Mouse (Mus musculus): ENCODE results near the gene Polr3c. TPM values are rescaled to one million over a fixed set of nuclear protein-coding genes. Genes with fewer than 3 reads are reported as not detected.
"Not testable (repeated sequence)": the region's sequence is repeated elsewhere in the genome, so short reads cannot be mapped to it uniquely, and the experiment has no call there.

Polr3c gene
- polyA plus RNA-seq, 1 experiment from 2014 or later = 38.1 TPM

- Histone ChIP-seq H3K36me3 (ENCODE audit: control insufficient read depth, insufficient read depth, low read length) (no peaks in the 10 kb centered on the region), H3K4me1 (replicated peaks; ENCODE audit: control insufficient read depth, insufficient read depth, low read length) (0 out of 2 replicates have a peak, but pooled peaks cover 2% of the 10 kb centered on the region), H3K9ac (ENCODE audit: low read depth, low read length) (no peak overlapping the region), H3K4me3 (ENCODE audit: low read depth, low read length) (no peak overlapping the region), H3K27ac (ENCODE audit: low read depth, low read length) (no peak overlapping the region), H3K9me3 (ENCODE audit: control insufficient read depth, low read length) (no peaks in the 10 kb centered on the region), H3K27me3 (ENCODE audit: control insufficient read depth, insufficient read depth, low read length) (no peaks in the 10 kb centered on the region; the same call in 1 of the 2 replicates), H3K4me2 (replicated peaks; ENCODE audit: low read depth, low read length) (no peak overlapping the region)
- DNase-seq (ENCODE audit: low spot score) (no peak), ATAC-seq (ENCODE audit: low FRiP score) (no peak)
- 50% methylated on average over 3 of the region's 3 CpGs for WGBS
Observed at GRCm38 (mm10) chr3:96690298-96690697, 37.1 kb downstream of the Polr3c start.

- DNase-seq (ENCODE audit: low spot score) = no peak
- H3K27me3 ChIP-seq (ENCODE audit: control insufficient read depth, insufficient read depth, low read length) = no peaks in the 10 kb centered on the region; the same call in 1 of the 2 replicates
- no peak overlapping the region for H3K27ac ChIP-seq (ENCODE audit: low read depth, low read length)
- ATAC-seq (ENCODE audit: low FRiP score) = no peak
- no peaks in the 10 kb centered on the region for H3K9me3 ChIP-seq (ENCODE audit: control insufficient read depth, low read length)
- no peak overlapping the region for H3K4me2 ChIP-seq (replicated peaks; ENCODE audit: low read depth, low read length)
- H3K4me1 ChIP-seq (replicated peaks; ENCODE audit: control insufficient read depth, insufficient read depth, low read length) = 0 out of 2 replicates have a peak, but pooled peaks cover 2% of the 10 kb centered on the region
- 86% methylated on average over 11 of the region's 11 CpGs for WGBS
- H3K9ac ChIP-seq (ENCODE audit: low read depth, low read length) = no peak overlapping the region
- H3K36me3 ChIP-seq (ENCODE audit: control insufficient read depth, insufficient read depth, low read length) = no peaks in the 10 kb centered on the region
- no peak overlapping the region for H3K4me3 ChIP-seq (ENCODE audit: low read depth, low read length)
Observed at GRCm38 (mm10) chr3:96688854-96689253, 38.6 kb downstream of the Polr3c start.

GRCm38 (mm10) chr3:96686057-96686456, 41.4 kb downstream of the Polr3c start:
- not testable (repeated sequence) for DNase-seq (ENCODE audit: low spot score); H3K4me3 ChIP-seq (ENCODE audit: low read depth, low read length); H3K4me1 ChIP-seq (replicated peaks; ENCODE audit: control insufficient read depth, insufficient read depth, low read length); H3K4me2 ChIP-seq (replicated peaks; ENCODE audit: low read depth, low read length); H3K27ac ChIP-seq (ENCODE audit: low read depth, low read length); H3K27me3 ChIP-seq (ENCODE audit: control insufficient read depth, insufficient read depth, low read length); H3K36me3 ChIP-seq (ENCODE audit: control insufficient read depth, insufficient read depth, low read length); H3K9me3 ChIP-seq (ENCODE audit: control insufficient read depth, low read length); H3K9ac ChIP-seq (ENCODE audit: low read depth, low read length); ATAC-seq (ENCODE audit: low FRiP score)
- 93% methylated on average over 5 of the region's 5 CpGs for WGBS

GRCm38 (mm10) chr3:96684822-96685156, 42.6 kb downstream of the Polr3c start:
- 37% methylated on average over 28 of the region's 28 CpGs for WGBS
- 0 out of 2 replicates have a peak overlapping the region, but pooled peaks have one; percentile 6 for H3K4me3 ChIP-seq (ENCODE audit: low read depth, low read length)

GRCm38 (mm10) chr3:96684151-96684821, 43.1 kb downstream of the Polr3c start:
- H3K4me2 ChIP-seq (replicated peaks; ENCODE audit: low read depth, low read length) = no peak overlapping the region
- no peak overlapping the region for H3K27ac ChIP-seq (ENCODE audit: low read depth, low read length)
- no peak overlapping the region for H3K4me3 ChIP-seq (ENCODE audit: low read depth, low read length)
- ATAC-seq (ENCODE audit: low FRiP score) = no peak
- H3K4me1 ChIP-seq (replicated peaks; ENCODE audit: control insufficient read depth, insufficient read depth, low read length) = no peaks in the 10 kb centered on the region
- WGBS = 59% methylated on average over 17 of the region's 17 CpGs
- H3K27me3 ChIP-seq (ENCODE audit: control insufficient read depth, insufficient read depth, low read length) = no peaks in the 10 kb centered on the region; the same call in 1 of the 2 replicates
- no peak overlapping the region for H3K9ac ChIP-seq (ENCODE audit: low read depth, low read length)
- H3K9me3 ChIP-seq (ENCODE audit: control insufficient read depth, low read length) = no peaks in the 10 kb centered on the region
- DNase-seq (ENCODE audit: low spot score) = no peak
- no peaks in the 10 kb centered on the region for H3K36me3 ChIP-seq (ENCODE audit: control insufficient read depth, insufficient read depth, low read length)

More at GRCm38 (mm10) chr3:96684822-96685156, 42.6 kb downstream of the Polr3c start:
- H3K9ac ChIP-seq (ENCODE audit: low read depth, low read length) = no peak overlapping the region
- H3K27ac ChIP-seq (ENCODE audit: low read depth, low read length) = no peak overlapping the region
- H3K36me3 ChIP-seq (ENCODE audit: control insufficient read depth, insufficient read depth, low read length) = no peaks in the 10 kb centered on the region
- no peaks in the 10 kb centered on the region; the same call in 1 of the 2 replicates for H3K27me3 ChIP-seq (ENCODE audit: control insufficient read depth, insufficient read depth, low read length)
- no peaks in the 10 kb centered on the region for H3K4me1 ChIP-seq (replicated peaks; ENCODE audit: control insufficient read depth, insufficient read depth, low read length)
- DNase-seq (ENCODE audit: low spot score) (no peak), ATAC-seq (ENCODE audit: low FRiP score) (no peak)
- no peak overlapping the region; the same call in 1 of the 2 replicates for H3K4me2 ChIP-seq (replicated peaks; ENCODE audit: low read depth, low read length)
- no peaks in the 10 kb centered on the region for H3K9me3 ChIP-seq (ENCODE audit: control insufficient read depth, low read length)

GRCm38 (mm10) chr3:96683496-96683895, 43.9 kb downstream of the Polr3c start:
- 86% methylated on average over 3 of the region's 3 CpGs for WGBS
- Histone ChIP-seq H3K27ac (ENCODE audit: low read depth, low read length) (no peak overlapping the region), H3K4me3 (ENCODE audit: low read depth, low read length) (no peak overlapping the region), H3K4me2 (replicated peaks; ENCODE audit: low read depth, low read length) (no peak overlapping the region), H3K27me3 (ENCODE audit: control insufficient read depth, insufficient read depth, low read length) (no peaks in the 10 kb centered on the region; the same call in 1 of the 2 replicates), H3K9me3 (ENCODE audit: control insufficient read depth, low read length) (no peaks in the 10 kb centered on the region), H3K4me1 (replicated peaks; ENCODE audit: control insufficient read depth, insufficient read depth, low read length) (no peaks in the 10 kb centered on the region), H3K9ac (ENCODE audit: low read depth, low read length) (no peak overlapping the region), H3K36me3 (ENCODE audit: control insufficient read depth, insufficient read depth, low read length) (no peaks in the 10 kb centered on the region)
- ATAC-seq (ENCODE audit: low FRiP score) (no peak), DNase-seq (ENCODE audit: low spot score) (no peak)

GRCm38 (mm10) chr3:96680269-96680956, 47.0 kb downstream of the Polr3c start:
- H3K27me3 ChIP-seq (ENCODE audit: control insufficient read depth, insufficient read depth, low read length) = no peaks in the 10 kb centered on the region; the same call in 1 of the 2 replicates

GRCm38 (mm10) chr3:96679159-96679674, 48.2 kb downstream of the Polr3c start:
- DNase-seq (ENCODE audit: low spot score) = no peak
- Histone ChIP-seq H3K27me3 (ENCODE audit: control insufficient read depth, insufficient read depth, low read length) (no peaks in the 10 kb centered on the region), H3K9ac (ENCODE audit: low read depth, low read length) (no peak overlapping the region), H3K4me3 (ENCODE audit: low read depth, low read length) (no peak overlapping the region), H3K4me1 (replicated peaks; ENCODE audit: control insufficient read depth, insufficient read depth, low read length) (no peaks in the 10 kb centered on the region), H3K9me3 (ENCODE audit: control insufficient read depth, low read length) (no peaks in the 10 kb centered on the region), H3K36me3 (ENCODE audit: control insufficient read depth, insufficient read depth, low read length) (no peaks in the 10 kb centered on the region), H3K4me2 (replicated peaks; ENCODE audit: low read depth, low read length) (no peak overlapping the region), H3K27ac (ENCODE audit: low read depth, low read length) (no peak overlapping the region)
- ATAC-seq (ENCODE audit: low FRiP score) = no peak
- 29% methylated on average over 5 of the region's 5 CpGs for WGBS

More at GRCm38 (mm10) chr3:96680269-96680956, 47.0 kb downstream of the Polr3c start:
- Histone ChIP-seq H3K36me3 (ENCODE audit: control insufficient read depth, insufficient read depth, low read length) (no peaks in the 10 kb centered on the region), H3K9ac (ENCODE audit: low read depth, low read length) (no peak overlapping the region), H3K27ac (ENCODE audit: low read depth, low read length) (no peak overlapping the region), H3K4me3 (ENCODE audit: low read depth, low read length) (no peak overlapping the region), H3K4me2 (replicated peaks; ENCODE audit: low read depth, low read length) (no peak overlapping the region), H3K9me3 (ENCODE audit: control insufficient read depth, low read length) (no peaks in the 10 kb centered on the region), H3K4me1 (replicated peaks; ENCODE audit: control insufficient read depth, insufficient read depth, low read length) (no peaks in the 10 kb centered on the region)
- WGBS = 19% methylated on average over 12 of the region's 12 CpGs
- ATAC-seq (ENCODE audit: low FRiP score) (no peak), DNase-seq (ENCODE audit: low spot score) (no peak)

Data from hindbrain, embryonic 11.5 days (tissue).